Mouse (Mus musculus): Measurements from ENCODE around the gene Gm20388.

- TF ChIP-seq CTCF (IDR thresholded peaks at IDR 0.05; ENCODE audit: low read depth, low read length) (no peak), POLR2AphosphoS5 (IDR thresholded peaks at IDR 0.05; ENCODE audit: insufficient replicate concordance, low read depth, low read length) (no peak), GATA1 (IDR thresholded peaks at IDR 0.05; ENCODE audit: borderline replicate concordance, low read length) (no peak)
Observed at GRCm38 (mm10) chr8:119883281-119883680, 27.4 kb upstream of the Gm20388 start.

Data from G1E (cell line).